15 mouse cellular contexts compared by ENCODE assay signal in the genomic region with DNA sequence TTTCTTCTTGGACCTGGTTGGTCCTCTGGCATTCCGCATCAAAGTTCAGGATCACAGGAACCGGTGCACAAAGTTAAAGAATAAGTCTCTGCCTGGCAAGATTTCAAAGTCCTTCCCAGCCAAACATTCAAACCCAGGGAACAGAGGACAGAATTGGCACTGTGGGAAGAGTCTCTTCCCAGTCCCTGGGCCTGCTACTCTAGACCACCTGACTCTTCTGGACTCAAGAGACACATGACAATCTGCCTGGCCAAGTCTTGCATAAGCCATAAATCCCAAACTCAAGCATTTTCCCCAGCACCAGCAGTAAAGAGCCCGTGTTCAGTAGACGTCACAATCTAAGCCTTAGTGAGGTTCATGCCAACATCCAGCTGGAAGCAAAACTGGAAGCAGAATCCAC. TPM values are rescaled to one million over a fixed set of nuclear protein-coding genes. Genes with fewer than 3 reads are reported as not detected.
DNase-seq lines count a peak whose midpoint lies in the region; ATAC-seq lines count a peak whose summit lies in the region.
"Had no signal": no experiment of that assay in that cellular context is flagged by ENCODE, and none has a peak within 500 bp of the region (broad histone marks: within the 10 kb centered on the region; RNA-seq: fewer than 3 reads in every experiment).

No protein-coding gene starts in this region.

- no peak overlapping the region for H3K4me3 ChIP-seq in kidney, embryonic 14.5 days (ENCODE audit: low read length)
- no peak overlapping the region for H3K4me3 ChIP-seq in liver, embryonic 11.5 days (ENCODE audit: low read depth, low read length)
- no peak overlapping the region for H3K4me3 ChIP-seq in forebrain, embryonic 13.5 days
- H3K4me3 ChIP-seq: hindbrain, embryonic 13.5 days had no signal

- no peak overlapping the region for H3K27ac ChIP-seq in kidney, embryonic 14.5 days (ENCODE audit: low read depth, low read length)
- H3K27ac ChIP-seq in liver, embryonic 11.5 days (ENCODE audit: low read depth, low read length) = peak overlapping the region; percentile 94; the same call in 1 of the 2 replicates
- H3K27ac ChIP-seq in forebrain, embryonic 13.5 days = no peak overlapping the region
- H3K27ac ChIP-seq: hindbrain, embryonic 13.5 days had no signal

- WGBS in kidney, embryonic 14.5 days = 80% methylated on average over 4 of the region's 4 CpGs
- 85% methylated on average over 4 of the region's 4 CpGs for WGBS in liver, embryonic 11.5 days
- WGBS in forebrain, embryonic 13.5 days = 93% methylated on average over 4 of the region's 4 CpGs

- peaks cover 40% of the 10 kb centered on the region; the same call in 1 of the 2 replicates for H3K36me3 ChIP-seq in kidney, embryonic 14.5 days (ENCODE audit: control insufficient read depth, insufficient read depth, low read length)
- peaks cover 22% of the 10 kb centered on the region for H3K36me3 ChIP-seq in liver, embryonic 11.5 days (ENCODE audit: control insufficient read depth, insufficient read depth, low read length)
- H3K36me3 ChIP-seq in forebrain, embryonic 13.5 days (ENCODE audit: poor library complexity, severe bottlenecking) = peaks cover 57% of the 10 kb centered on the region

- H3K4me2 ChIP-seq in kidney, embryonic 14.5 days (replicated peaks; ENCODE audit: low read depth, low read length) = no peak overlapping the region
- H3K4me2 ChIP-seq in liver, embryonic 11.5 days = peak overlapping the region; percentile 55
- H3K4me2 ChIP-seq in forebrain, embryonic 13.5 days = no peak overlapping the region
- H3K4me2 ChIP-seq: hindbrain, embryonic 13.5 days; midbrain, embryonic 11.5 days had no signal

- H3K9me3 ChIP-seq in kidney, embryonic 14.5 days (ENCODE audit: control insufficient read depth, low read length) = no peaks in the 10 kb centered on the region
- H3K9me3 ChIP-seq in liver, embryonic 11.5 days (ENCODE audit: control insufficient read depth, low read length) = no peaks in the 10 kb centered on the region
- H3K9me3 ChIP-seq in forebrain, embryonic 13.5 days (replicated peaks) = no peaks in the 10 kb centered on the region
- H3K9me3 ChIP-seq: hindbrain, embryonic 13.5 days had no signal

- ATAC-seq in kidney, embryonic 14.5 days (ENCODE audit: low FRiP score, low TSS enrichment) = no peak
- no peak for ATAC-seq in liver, embryonic 11.5 days (replicated peaks; ENCODE audit: low FRiP score)
- ATAC-seq in forebrain, embryonic 13.5 days = no peak

- no peaks in the 10 kb centered on the region for H3K27me3 ChIP-seq in kidney, embryonic 14.5 days (ENCODE audit: control insufficient read depth, insufficient read depth, low read length)
- H3K27me3 ChIP-seq in liver, embryonic 11.5 days (replicated peaks; ENCODE audit: control insufficient read depth, insufficient read depth, low read length) = no peaks in the 10 kb centered on the region
- H3K27me3 ChIP-seq in forebrain, embryonic 13.5 days = no peaks in the 10 kb centered on the region
- H3K27me3 ChIP-seq: hindbrain, embryonic 13.5 days had no signal

- H3K9ac ChIP-seq in kidney, embryonic 14.5 days (ENCODE audit: low read depth, low read length) = no peak overlapping the region
- H3K9ac ChIP-seq in liver, embryonic 11.5 days (ENCODE audit: low read depth, low read length) = peak overlapping the region; percentile 4; the same call in 1 of the 2 replicates
- H3K9ac ChIP-seq in forebrain, embryonic 13.5 days = no peak overlapping the region
- H3K9ac ChIP-seq: hindbrain, embryonic 13.5 days had no signal

- peaks cover 6% of the 10 kb centered on the region; the same call in 1 of the 2 replicates for H3K4me1 ChIP-seq in kidney, embryonic 14.5 days (ENCODE audit: control insufficient read depth, insufficient read depth, low read length)
- H3K4me1 ChIP-seq in liver, embryonic 11.5 days (replicated peaks; ENCODE audit: control insufficient read depth, insufficient read depth, low read length) = peaks cover 43% of the 10 kb centered on the region
- peaks cover 8% of the 10 kb centered on the region for H3K4me1 ChIP-seq in forebrain, embryonic 13.5 days

- DNase-seq in adrenal gland, adult 2 months = peak; percentile 32
- no peak for DNase-seq in adrenal gland, postnatal 4 days (ENCODE audit: low spot score in 2 of 2)
- DNase-seq in kidney, adult 18-20 months = peak; percentile 71
- DNase-seq in brain, adult 2 months (ENCODE audit: low read depth, low spot score) = peak; percentile 36
- no peak for DNase-seq in liver, embryonic 11.5 days (ENCODE audit: low spot score)
- no peak for DNase-seq in thymus, postnatal 36 days
- DNase-seq: cerebellum, adult 9-10 months had no signal

RNA-seq across cellular contexts. Expression of a gene that starts 4.0 kb away (rescaled TPM):
- 10 to 100 TPM; 16.7 to 17.0 TPM for total RNA-seq in adrenal gland, adult 2 months (2021)
- 10.5 and 12.7 TPM in 2 replicates for polyA plus RNA-seq in adrenal gland, adult 2 months (2012; rRNA removed)
- 10 to 100 TPM; 23.9 to 24.7 TPM for total RNA-seq in adrenal gland, postnatal 4 days (2021)
- 7.3 and 11.0 TPM in 2 replicates for polyA plus RNA-seq in kidney, embryonic 14.5 days (2014; fragmentation: Nextera tagmentation; extraction: Ambion mirVana)
- polyA plus RNA-seq in liver, embryonic 11.5 days (2014; fragmentation: Nextera tagmentation; extraction: Ambion mirVana) = 15.5 and 19.3 TPM in 2 replicates
- 9.7 and 10.7 TPM in 2 replicates for polyA plus RNA-seq in forebrain, embryonic 13.5 days (2015; fragmentation: Nextera tagmentation; extraction: Ambion mirVana)

RNA-seq across cellular contexts. Expression of a gene that starts 13.3 kb away (rescaled TPM):
- not detected for total RNA-seq in adrenal gland, adult 2 months (2021)
- polyA plus RNA-seq in adrenal gland, adult 2 months (2012; rRNA removed) = not detected in 2 replicates
- total RNA-seq in adrenal gland, postnatal 4 days (2021) = not detected
- not detected in 2 replicates for polyA plus RNA-seq in kidney, embryonic 14.5 days (2014; fragmentation: Nextera tagmentation; extraction: Ambion mirVana)
- polyA plus RNA-seq in liver, embryonic 11.5 days (2014; fragmentation: Nextera tagmentation; extraction: Ambion mirVana) = not detected in 2 replicates
- not detected in 2 replicates for polyA plus RNA-seq in forebrain, embryonic 13.5 days (2015; fragmentation: Nextera tagmentation; extraction: Ambion mirVana)
- total RNA-seq: layer of hippocampus, adult 8-10 months had no signal
- polyA plus RNA-seq: embryonic facial prominence, embryonic 14.5 days; hindbrain, embryonic 13.5 days; limb, embryonic 11.5 days; midbrain, embryonic 11.5 days; neural tube, embryonic 14.5 days had no signal

RNA-seq across cellular contexts. Expression of a gene that starts 28.8 kb away (rescaled TPM):
- 1 to 10 TPM; 7.9 to 8.2 TPM for total RNA-seq in adrenal gland, adult 2 months (2021)
- 6.6 and 6.7 TPM in 2 replicates for polyA plus RNA-seq in adrenal gland, adult 2 months (2012; rRNA removed)
- total RNA-seq in adrenal gland, postnatal 4 days (2021) = 1 to 10 TPM; 8.8 to 9.8 TPM
- 13.1 and 14.2 TPM in 2 replicates for polyA plus RNA-seq in kidney, embryonic 14.5 days (2014; fragmentation: Nextera tagmentation; extraction: Ambion mirVana)
- polyA plus RNA-seq in liver, embryonic 11.5 days (2014; fragmentation: Nextera tagmentation; extraction: Ambion mirVana) = 20.1 and 20.5 TPM in 2 replicates
- polyA plus RNA-seq in forebrain, embryonic 13.5 days (2015; fragmentation: Nextera tagmentation; extraction: Ambion mirVana) = 12.1 and 14.6 TPM in 2 replicates

RNA-seq across cellular contexts. Expression of a gene that starts 43.7 kb away (rescaled TPM):
- total RNA-seq in adrenal gland, adult 2 months (2021) = 10 to 100 TPM; 15.5 to 25.7 TPM
- polyA plus RNA-seq in adrenal gland, adult 2 months (2012; rRNA removed) = 28.4 and 31.5 TPM in 2 replicates
- 10 to 100 TPM; 15.4 to 16.8 TPM for total RNA-seq in adrenal gland, postnatal 4 days (2021)
- polyA plus RNA-seq in kidney, embryonic 14.5 days (2014; fragmentation: Nextera tagmentation; extraction: Ambion mirVana) = 0.64 and 1.0 TPM in 2 replicates
- 2.7 and 3.2 TPM in 2 replicates for polyA plus RNA-seq in liver, embryonic 11.5 days (2014; fragmentation: Nextera tagmentation; extraction: Ambion mirVana)
- polyA plus RNA-seq in forebrain, embryonic 13.5 days (2015; fragmentation: Nextera tagmentation; extraction: Ambion mirVana) = 1.4 and 1.7 TPM in 2 replicates

Comparison
In these comparisons a context has a peak if more than half of its experiments do, and no peak if none do; other contexts are left out.
1. DNase-seq: peak in adrenal gland, adult 2 months (single experiment), kidney, adult 18-20 months (single experiment) and brain, adult 2 months (single experiment); none in adrenal gland, postnatal 4 days (0 of 2), liver, embryonic 11.5 days (single experiment) and thymus, postnatal 36 days (0 of 2).